Mouse (Mus musculus) embryonic facial prominence, embryonic 13.5 days (tissue): Measurements from ENCODE around the gene Tbc1d16. TPM values are rescaled to one million over a fixed set of nuclear protein-coding genes. Genes with fewer than 3 reads are reported as not detected.
"Not testable (repeated sequence)": the region's sequence is repeated elsewhere in the genome, so short reads cannot be mapped to it uniquely, and the experiment has no call there.

ENCODE experiments used
- ATAC-seq: fragments of 200-750 bp; cut with Nextera tagmentation; 2 replicates; pipeline ENCODE4 v1.8.0; 2017; ENCODE audit warnings: low read depth; ENCODE audit not compliant: insufficient number of reproducible peaks, insufficient read depth, low FRiP score, low TSS enrichment
- H3K27ac ChIP-seq: fragments of 300-500 bp; sonication (generic); 2 replicates; pipeline ENCODE4 v1.5.1; 2015; ENCODE audit warnings: moderate library complexity, mild to moderate bottlenecking, inconsistent platforms
- H3K27me3 ChIP-seq: fragments of 300-500 bp; sonication (generic); 2 replicates; pipeline ENCODE4 v1.6.1; 2015; ENCODE audit warnings: mild to moderate bottlenecking, inconsistent platforms
- H3K36me3 ChIP-seq: fragments of 300-500 bp; sonication (generic); 2 replicates; pipeline ENCODE4 v1.6.1; 2015; ENCODE audit warnings: mild to moderate bottlenecking, inconsistent platforms
- H3K4me1 ChIP-seq: fragments of 300-500 bp; sonication (generic); 2 replicates; pipeline ENCODE4 v1.6.1; 2015; ENCODE audit warnings: inconsistent platforms
- H3K4me2 ChIP-seq: fragments of 300-500 bp; sonication (generic); 2 replicates; pipeline ENCODE4 v1.6.1; 2015; ENCODE audit warnings: moderate library complexity, mild to moderate bottlenecking, inconsistent platforms
- H3K4me3 ChIP-seq: fragments of 300-500 bp; sonication (generic); 2 replicates; pipeline ENCODE4 v1.5.1; 2015; ENCODE audit warnings: mild to moderate bottlenecking, inconsistent platforms
- H3K9ac ChIP-seq: fragments of 300-500 bp; sonication (generic); 2 replicates; pipeline ENCODE4 v1.6.1; 2015; ENCODE audit warnings: mild to moderate bottlenecking, inconsistent platforms
- H3K9me3 ChIP-seq: fragments of 300-500 bp; sonication (generic); 2 replicates; pipeline ENCODE4 v1.6.1; 2016; ENCODE audit warnings: inconsistent platforms
- WGBS: fragments of 180-500 bp; shearing (Covaris S2); methylation state at CpG from one replicate; pipeline ENCODE4 v1.1.7; 2015; ENCODE audit warnings: mixed read lengths; 5-methylcytosine and 5-hydroxymethylcytosine counted together
- microRNA-seq: library from miRNA; unstranded; fragments of <30 nt; microRNA quantifications from one replicate; pipeline ENCODE4, GENCODE M21; 2016
- polyA plus RNA-seq: library from polyadenylated mRNA; unstranded; fragments of >200 nt; fragmentation: Nextera tagmentation; extraction: Ambion mirVana; gene quantifications from 2 replicates; pipeline ENCODE4 v1.2.1, GENCODE M21; 2015

The Tbc1d16 gene
- polyA plus RNA-seq, 1 experiment from 2014 or later = 24.9 TPM

DNA sequence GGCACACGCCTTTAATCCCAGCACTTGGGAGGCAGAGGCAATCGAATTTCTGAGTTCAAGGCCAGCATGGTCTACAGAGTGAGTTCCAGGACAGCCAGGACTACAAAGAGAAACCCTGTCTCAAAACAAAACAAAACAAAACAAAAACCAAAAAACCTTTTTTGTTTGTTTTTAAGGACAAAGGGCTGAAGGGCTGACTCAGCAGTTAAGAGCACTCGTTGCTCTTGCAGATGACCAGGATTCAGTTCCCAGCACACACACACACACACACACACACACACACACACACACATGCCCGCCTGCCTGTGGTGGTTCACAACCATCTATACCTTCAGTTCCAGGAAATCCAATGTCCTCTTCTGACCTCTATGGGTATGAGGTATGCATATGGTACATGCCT lies 127.9 kb downstream of the Tbc1d16 start:
- H3K9me3 ChIP-seq, H3K27me3 ChIP-seq, H3K36me3 ChIP-seq, H3K9ac ChIP-seq, H3K27ac ChIP-seq, H3K4me1 ChIP-seq, H3K4me2 ChIP-seq, ATAC-seq, H3K4me3 ChIP-seq: not testable (repeated sequence)
- WGBS = 69% methylated on average over 4 of the region's 4 CpGs

DNA sequence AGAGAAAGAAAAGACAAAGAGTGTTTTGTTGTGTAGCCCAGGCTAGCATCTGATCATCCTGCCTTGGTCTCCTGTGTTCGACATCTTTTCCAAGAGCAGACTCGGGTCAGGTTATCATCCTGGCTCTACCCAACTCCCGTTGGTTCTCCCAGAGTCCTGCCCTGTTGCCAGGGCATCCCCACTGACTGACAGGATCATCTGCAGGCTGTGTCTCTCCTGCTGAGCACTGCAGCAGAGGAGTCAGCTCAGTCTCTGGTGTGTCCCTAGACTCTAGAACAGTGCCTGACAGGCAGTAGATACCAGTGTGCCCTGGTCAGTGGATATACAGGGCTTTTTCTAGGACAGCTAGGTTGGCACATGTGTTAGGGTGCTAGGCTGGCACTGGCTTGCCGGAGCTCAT lies 130.1 kb downstream of the Tbc1d16 start:
- no peaks in the 10 kb centered on the region for H3K4me1 ChIP-seq
- no peaks in the 10 kb centered on the region for H3K36me3 ChIP-seq
- H3K4me3 ChIP-seq = no peak overlapping the region
- ATAC-seq = no peak
- H3K9ac ChIP-seq = no peak overlapping the region
- 63% methylated on average over 4 of the region's 4 CpGs for WGBS
- no peaks in the 10 kb centered on the region for H3K9me3 ChIP-seq
- H3K4me2 ChIP-seq = no peak overlapping the region
- H3K27me3 ChIP-seq = peaks cover 7% of the 10 kb centered on the region
- H3K27ac ChIP-seq = no peak overlapping the region

DNA sequence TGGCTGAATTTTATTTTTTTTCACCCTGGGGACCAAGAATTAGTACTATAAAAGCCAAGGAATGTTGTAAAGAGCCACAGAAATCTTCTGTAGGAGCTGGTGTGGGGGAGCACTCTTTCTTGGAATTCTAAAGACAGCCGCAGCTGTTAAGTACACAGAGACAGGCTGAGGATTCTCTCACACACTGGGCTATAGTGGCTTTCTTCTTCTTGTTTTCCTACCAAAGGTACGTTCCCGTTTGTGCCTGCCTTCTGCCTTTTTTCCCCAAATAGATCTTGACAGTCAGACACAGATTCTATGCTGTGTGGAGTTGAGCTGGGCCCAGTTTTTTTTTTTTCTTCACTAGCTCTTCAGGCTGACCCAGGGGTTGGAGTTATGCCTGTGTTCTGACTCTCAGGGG lies 132.9 kb downstream of the Tbc1d16 start:
- Histone ChIP-seq H3K4me2 (no peak overlapping the region), H3K27ac (no peak overlapping the region), H3K9me3 (no peaks in the 10 kb centered on the region), H3K9ac (no peak overlapping the region), H3K36me3 (no peaks in the 10 kb centered on the region), H3K27me3 (peaks cover 10% of the 10 kb centered on the region), H3K4me3 (no peak overlapping the region), H3K4me1 (peaks cover 11% of the 10 kb centered on the region)
- ATAC-seq = no peak
- WGBS = 44% methylated on average over 3 of the region's 3 CpGs

DNA sequence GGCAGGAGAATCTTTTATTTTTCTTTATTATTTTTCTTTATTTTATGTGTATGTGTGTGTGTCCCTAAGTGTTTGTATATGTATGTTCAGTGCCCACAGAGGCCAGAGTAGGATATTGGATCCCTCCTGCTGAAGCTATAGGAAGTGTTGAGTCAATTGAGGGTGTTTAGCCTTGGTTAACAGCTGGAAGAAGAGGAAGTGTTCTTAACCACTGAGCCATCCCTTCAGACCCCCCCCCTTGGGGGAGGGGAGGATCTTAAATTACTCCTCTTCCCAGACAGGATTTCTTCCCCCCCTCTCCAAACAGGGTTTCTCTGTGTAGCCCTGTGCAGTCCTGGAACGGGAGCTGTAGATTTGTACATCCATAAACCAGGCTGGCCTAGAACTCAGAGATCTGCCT lies 135.0 kb downstream of the Tbc1d16 start:
- Histone ChIP-seq H3K4me2 (no peak overlapping the region), H3K4me3 (no peak overlapping the region), H3K4me1 (peaks cover 32% of the 10 kb centered on the region), H3K27me3 (peaks cover 30% of the 10 kb centered on the region), H3K27ac (no peak overlapping the region), H3K9ac (no peak overlapping the region), H3K9me3 (no peaks in the 10 kb centered on the region), H3K36me3 (no peaks in the 10 kb centered on the region)
- no peak for ATAC-seq
- 42% methylated on average over 1 of the region's 1 CpGs for WGBS

Small RNAs within 50 kb of the gene (microRNA-seq; reads per million reads assigned to microRNA genes)
- gene Mir6934 = 1.3 reads per million

Other genes starting within 250 kb of the Tbc1d16 start
- not detected in 2 replicates for gene Enpp7, start 240.3 kb downstream of the Tbc1d16 start, polyA plus RNA-seq
- gene Cbx2, start 205.5 kb downstream of the Tbc1d16 start, polyA plus RNA-seq = 54.4 and 64.8 TPM in 2 replicates
- gene Cbx8, start 187.5 kb downstream of the Tbc1d16 start, polyA plus RNA-seq = 6.8 and 10.7 TPM in 2 replicates
- 13.0 and 14.4 TPM in 2 replicates for gene Cbx4, start 142.3 kb downstream of the Tbc1d16 start, polyA plus RNA-seq
- gene Ccdc40, start 73 bp upstream of the Tbc1d16 start, polyA plus RNA-seq = 6.7 and 7.1 TPM in 2 replicates
- gene Gaa, start 39.4 kb upstream of the Tbc1d16 start, polyA plus RNA-seq = 58.5 and 61.0 TPM in 2 replicates
- 339 and 385 TPM in 2 replicates for gene Eif4a3, start 71.6 kb upstream of the Tbc1d16 start, polyA plus RNA-seq
- 1.1 and 1.2 TPM in 2 replicates for gene Card14, start 79.3 kb upstream of the Tbc1d16 start, polyA plus RNA-seq
- 5.9 and 6.2 TPM in 2 replicates for gene Sgsh, start 127.0 kb upstream of the Tbc1d16 start, polyA plus RNA-seq
- gene Slc26a11, start 127.1 kb upstream of the Tbc1d16 start, polyA plus RNA-seq = 11.0 and 11.9 TPM in 2 replicates
- gene Rnf213, start 164.6 kb upstream of the Tbc1d16 start, polyA plus RNA-seq = 1.9 and 2.1 TPM in 2 replicates